Mouse (Mus musculus): ENCODE results near the gene Nrcam. TPM values are rescaled to one million over a fixed set of nuclear protein-coding genes. Genes with fewer than 3 reads are reported as not detected.

The Nrcam gene
- polyA plus RNA-seq, 2 experiments from 2014 or later: not detected

- ATAC-seq: no peak
Observed at GRCm38 (mm10) chr12:44640579-44640978, 311.9 kb downstream of the Nrcam start.

Other genes with a start within 250 kb of the Nrcam start
- gene Dnajb9, start 118.6 kb upstream of the Nrcam start, polyA plus RNA-seq (2017; shearing (Covaris generic)): 10 to 100 TPM; 10.8 to 13.4 TPM
- 10 to 100 TPM; 18.6 to 19.6 TPM for gene Pnpla8, start 107.5 kb upstream of the Nrcam start, polyA plus RNA-seq (2017; shearing (Covaris generic))

Measured in CD4-positive, CD25-positive, alpha-beta regulatory T cell, adult 4 months (primary cell).